Mouse (Mus musculus) adipose tissue, adult 10 weeks (tissue): ENCODE measurements around the gene Gm21953. TPM values are rescaled to one million over a fixed set of nuclear protein-coding genes. Genes with fewer than 3 reads are reported as not detected.

Experiments used
- polyA plus RNA-seq: library from polyadenylated mRNA; stranded (reverse); fragments of 350-450 nt; fragmentation: Illumina TruSeq; extraction: RNeasy Lipid Tissue Mini Kit (QIAGEN cat#74804); gene quantifications from one replicate; pipeline ENCODE4 v1.2.3, GENCODE M21; 2014; ENCODE audit warnings: low read depth, low replicate concordance

Gene Gm21953
- polyA plus RNA-seq, result not detected

GRCm38 (mm10) chr4:42293967-42294366 is at the start of gene Gm21953:
TSS of gene Gm21953 (plus strand) at chr4:42294267.

GRCm38 (mm10) chr4:42255467-42255866 is 38.6 kb upstream of the Gm21953 start, which contains the start of gene Ccl21b:
TSS of gene Ccl21b (plus strand) at chr4:42255767.

GRCm38 (mm10) chr4:42318034-42318433 is 24.0 kb downstream of the Gm21953 start, which contains the start of gene Fam205a3:
TSS of gene Fam205a3 (plus strand) at chr4:42318334.

Other genes starting within 250 kb of the Gm21953 start
- gene Gm3893, start 203.1 kb upstream of the Gm21953 start, polyA plus RNA-seq, result not detected
- not detected for gene Gm13304, start 179.4 kb upstream of the Gm21953 start, polyA plus RNA-seq
- gene Gm13306, start 140.8 kb upstream of the Gm21953 start, polyA plus RNA-seq, result 3.4 TPM
- gene Gm13305, start 125.7 kb upstream of the Gm21953 start, polyA plus RNA-seq, result 2.3 TPM
- 1.7 TPM for gene Gm10600, start 53.6 kb upstream of the Gm21953 start, polyA plus RNA-seq
- gene Ccl21b, start 38.5 kb upstream of the Gm21953 start, polyA plus RNA-seq, result not detected
- not detected for gene Fam205a3, start 24.1 kb downstream of the Gm21953 start, polyA plus RNA-seq
- gene Gm21586, start 145.1 kb downstream of the Gm21953 start, polyA plus RNA-seq, result not detected
- 0.42 TPM for gene Gm2163, start 172.5 kb downstream of the Gm21953 start, polyA plus RNA-seq
- not detected for gene Fam205a2, start 233.9 kb downstream of the Gm21953 start, polyA plus RNA-seq